Mouse (Mus musculus): ENCODE measurements at regions not wholly inside any gene's neighbourhood (a gene's known extent, or its start where the extent isn't known, plus 50 kb on each side); places are given as distances from the start of the nearest gene placed in this dataset.

- DNase-seq (ENCODE audit: low spot score in 2 of 2), result no peak
- intact Hi-C loops (cut with DNase I), result no loop called here
Measured at GRCm38 (mm10) chr15:68014605-68015305, 1514.0 kb upstream of the Lrrc6 start.

- no peak for DNase-seq (ENCODE audit: low spot score in 2 of 2)
- intact Hi-C loops (cut with DNase I), result no loop called here
Measured at GRCm38 (mm10) chr15:68011162-68011561, 1510.5 kb upstream of the Lrrc6 start.

GRCm38 (mm10) chr15:68010189-68010588 lies 1509.5 kb upstream of the Lrrc6 start:
- DNase-seq (ENCODE audit: low spot score in 2 of 2), result no peak
- intact Hi-C loops (cut with DNase I), result no loop called here

DNA sequence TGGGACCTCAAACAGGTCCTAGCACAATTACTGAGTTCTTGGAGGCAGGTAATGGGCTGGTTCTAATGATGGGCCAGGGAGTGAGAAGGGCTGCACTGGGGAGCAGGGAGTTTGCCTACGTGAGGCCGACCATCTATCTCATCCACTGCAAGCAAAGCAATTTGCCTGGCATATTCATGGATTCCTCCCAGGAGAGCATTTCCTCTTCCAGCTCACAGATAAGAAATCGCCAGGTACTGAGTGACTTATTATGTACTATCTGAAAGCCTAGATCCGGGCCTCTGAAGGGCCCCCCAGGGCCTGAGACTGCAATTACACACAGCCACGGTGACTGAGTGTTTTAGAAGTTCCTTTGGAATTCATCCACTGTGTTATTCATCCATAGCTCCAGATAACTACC lies 1504.1 kb upstream of the Lrrc6 start:
- DNase-seq (ENCODE audit: low spot score in 2 of 2), result no peak
- intact Hi-C loops (cut with DNase I), result no loop called here

DNA sequence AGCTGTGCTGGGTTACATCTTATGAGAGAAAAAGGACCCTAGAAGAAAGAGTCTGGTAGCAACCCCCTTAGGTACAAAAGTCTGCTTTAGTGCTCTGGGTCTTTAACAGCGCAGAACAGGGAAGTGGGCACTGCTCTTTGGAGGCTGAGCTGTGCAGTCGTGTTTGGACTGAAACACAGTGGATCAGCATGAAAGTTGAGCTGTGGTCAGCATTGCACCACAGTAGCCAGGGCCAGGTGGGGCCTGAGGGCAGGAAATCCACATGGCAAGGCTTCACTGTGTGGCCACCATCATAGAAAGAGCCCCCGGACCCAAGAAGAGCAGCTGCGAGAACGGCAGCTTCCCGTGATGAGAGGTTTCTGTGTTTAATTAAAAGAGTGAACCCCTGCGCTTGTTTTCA lies 1495.8 kb upstream of the Lrrc6 start:
- intact Hi-C loops (cut with DNase I), result no loop called here
- no peak for DNase-seq (ENCODE audit: low spot score in 2 of 2)

DNA sequence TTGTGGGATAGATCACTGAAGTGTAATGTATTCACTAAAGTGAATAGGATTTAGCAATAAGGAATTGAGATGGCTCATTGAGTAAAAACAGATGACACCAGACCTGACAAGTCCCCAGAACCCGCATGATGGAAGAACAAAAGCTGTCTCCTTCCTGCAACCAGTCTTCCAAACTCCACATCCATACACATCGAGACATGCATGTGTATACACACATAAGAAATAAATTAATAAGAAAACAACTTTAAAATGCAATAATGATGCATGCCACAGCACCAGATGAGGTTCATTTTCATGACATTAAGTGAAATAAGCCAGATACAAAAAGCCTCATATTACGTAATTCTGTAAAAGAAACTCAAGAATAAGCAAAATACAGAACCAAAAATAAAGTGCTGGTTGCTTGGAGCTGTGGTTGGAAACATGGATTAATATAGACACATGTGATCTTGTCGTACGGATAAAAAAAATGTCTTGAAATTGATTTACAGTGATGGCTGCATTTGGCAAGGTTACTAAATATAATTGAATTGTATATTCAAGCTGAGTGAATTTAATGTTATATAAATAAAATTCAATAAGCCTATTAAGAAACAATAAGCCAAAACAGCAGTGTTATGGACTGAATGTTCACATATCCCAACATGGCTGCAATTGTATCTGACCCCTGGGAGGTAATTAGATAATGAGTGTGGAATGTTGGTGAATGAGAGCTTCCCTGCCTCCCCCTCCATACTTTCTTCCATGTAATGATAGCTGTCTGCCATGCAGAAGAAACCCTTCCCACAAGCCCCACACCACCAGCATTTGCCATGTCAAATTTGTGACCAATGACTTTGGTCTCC lies 1488.9 kb upstream of the Lrrc6 start:
- intact Hi-C loops (cut with DNase I), result no loop called here
- no peak for DNase-seq (ENCODE audit: low spot score in 2 of 2)

DNA sequence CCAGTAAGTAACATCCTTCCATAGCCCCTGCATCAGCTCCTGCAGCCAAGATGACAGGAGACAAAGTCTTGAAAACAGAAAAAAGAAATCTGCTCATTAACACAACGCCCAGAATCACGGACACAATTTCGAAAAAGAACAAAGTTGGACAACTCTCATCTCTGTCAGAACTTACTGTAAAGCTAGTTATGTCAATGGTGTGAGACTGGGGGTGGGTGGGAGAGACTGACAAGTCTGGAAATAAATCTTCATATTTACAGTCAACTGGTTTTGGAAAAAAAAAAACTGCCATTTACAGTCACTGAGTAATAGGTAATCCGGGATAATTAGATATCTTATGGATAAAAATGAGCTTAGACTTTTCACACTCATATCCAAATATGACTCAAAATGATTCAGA lies 1487.2 kb upstream of the Lrrc6 start:
- intact Hi-C loops (cut with DNase I), result no loop called here
- no peak for DNase-seq (ENCODE audit: low spot score in 2 of 2)

DNA sequence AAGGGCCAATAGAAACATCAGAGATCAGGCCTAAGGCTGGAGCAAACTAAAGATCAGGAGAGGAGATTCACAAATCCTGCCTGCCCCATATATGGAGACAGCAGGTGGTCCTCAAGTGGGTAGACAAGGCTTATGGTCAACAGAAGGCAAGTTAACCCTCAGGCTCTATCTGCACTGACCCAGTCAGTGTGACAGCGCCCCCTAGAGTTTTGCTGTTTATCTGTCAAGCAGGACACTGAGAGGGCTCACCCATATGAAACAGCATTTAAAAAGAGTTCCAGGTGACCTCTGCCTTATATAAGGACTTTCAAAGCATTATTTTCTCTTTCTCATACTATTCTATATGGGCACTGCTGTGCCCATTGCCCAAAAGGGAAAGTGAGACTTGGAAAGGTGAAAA lies 1482.5 kb upstream of the Lrrc6 start:
- intact Hi-C loops (cut with DNase I), result no loop called here
- no peak for DNase-seq (ENCODE audit: low spot score in 2 of 2)

- DNase-seq (ENCODE audit: low spot score in 2 of 2), result no peak
- intact Hi-C loops (cut with DNase I), result no loop called here
Measured at GRCm38 (mm10) chr15:67981876-67982275, 1481.2 kb upstream of the Lrrc6 start.

- intact Hi-C loops (cut with DNase I), result no loop called here
- no peak for DNase-seq (ENCODE audit: low spot score in 2 of 2)
Measured at GRCm38 (mm10) chr15:67979451-67979850, 1478.7 kb upstream of the Lrrc6 start.

DNA sequence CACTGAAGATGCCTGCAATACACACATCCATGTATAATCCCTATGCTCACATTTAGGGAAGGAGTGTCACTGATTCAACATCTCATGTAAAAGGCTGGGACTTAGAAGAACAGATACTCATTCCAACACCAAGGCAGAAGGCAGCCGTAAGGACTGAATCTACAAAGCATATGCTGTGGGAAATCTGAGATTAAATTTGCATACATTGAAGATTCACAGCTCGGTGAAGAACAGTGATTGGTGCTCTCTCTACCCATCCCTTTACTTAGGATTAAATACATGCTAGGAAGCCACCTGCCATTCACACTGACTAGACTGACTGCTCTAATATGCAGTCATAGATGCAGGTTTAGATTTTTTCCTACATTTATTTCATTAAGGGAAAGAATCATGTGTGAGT lies 1476.5 kb upstream of the Lrrc6 start:
- intact Hi-C loops (cut with DNase I), result no loop called here
- DNase-seq (ENCODE audit: low spot score in 2 of 2), result no peak

- no peak for DNase-seq (ENCODE audit: low spot score in 2 of 2)
- intact Hi-C loops (cut with DNase I), result no loop called here
Measured at GRCm38 (mm10) chr15:67971998-67972397, 1471.3 kb upstream of the Lrrc6 start.

DNA sequence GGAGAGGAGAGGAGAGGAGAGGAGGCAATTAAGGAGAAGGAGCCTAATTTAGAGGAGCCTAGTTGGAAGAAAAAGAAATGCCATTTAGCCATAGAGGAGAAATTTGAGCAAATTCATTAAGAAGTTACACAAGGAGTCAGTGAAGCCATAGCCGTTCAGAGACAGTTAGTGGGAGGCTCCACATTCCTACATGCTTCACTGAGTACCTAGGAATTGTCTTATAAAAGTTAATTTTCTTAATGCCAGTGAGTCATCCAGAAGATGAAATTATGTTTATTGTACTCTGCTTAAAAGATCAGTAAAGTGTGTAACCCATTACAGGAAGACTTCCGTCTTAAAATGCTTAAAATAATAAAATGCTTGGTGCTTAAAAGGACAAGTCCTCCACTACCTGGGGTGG lies 1453.5 kb upstream of the Lrrc6 start:
- no peak for DNase-seq (ENCODE audit: low spot score in 2 of 2)
- intact Hi-C loops (cut with DNase I), result no loop called here

GRCm38 (mm10) chr15:67950281-67951040 lies 1449.8 kb upstream of the Lrrc6 start:
- intact Hi-C loops (cut with DNase I), result no loop called here
- DNase-seq (ENCODE audit: low spot score in 2 of 2), result no peak

DNA sequence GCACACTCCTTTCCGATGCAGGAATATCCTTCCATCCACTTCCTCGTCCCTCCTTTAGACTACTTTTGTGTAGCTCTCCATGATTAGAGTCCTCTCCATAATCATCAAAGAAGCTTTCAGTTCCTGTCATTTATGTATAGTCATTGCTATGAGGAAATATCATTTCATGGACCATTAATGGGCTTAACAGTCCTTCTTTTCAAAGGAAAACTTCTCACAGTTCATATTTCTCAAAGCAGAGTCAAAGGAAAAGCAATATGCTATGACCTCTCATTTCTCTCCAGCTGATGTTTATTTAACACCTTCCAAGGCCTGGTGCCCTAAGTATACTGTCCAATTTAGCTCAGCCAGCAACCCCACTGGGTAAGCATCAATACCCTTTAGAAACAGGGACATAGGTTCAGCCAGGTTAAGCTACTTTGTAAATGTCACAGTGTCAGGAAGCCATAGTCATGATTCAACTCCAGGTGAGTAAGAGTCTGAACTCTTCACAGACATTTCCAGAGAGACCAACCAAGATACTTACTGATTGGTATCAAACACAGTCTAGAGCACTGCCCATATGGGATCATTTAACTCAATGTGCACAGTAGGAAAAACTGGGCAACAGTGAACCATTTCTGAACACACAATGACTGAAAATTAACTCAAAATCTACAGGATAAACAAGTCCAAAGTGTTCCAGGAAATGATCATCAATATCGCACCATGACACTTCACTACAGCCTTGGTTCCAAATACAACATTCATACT lies 1443.8 kb upstream of the Lrrc6 start:
- DNase-seq (ENCODE audit: low spot score in 2 of 2), result no peak
- intact Hi-C loops (cut with DNase I), result no loop called here

DNA sequence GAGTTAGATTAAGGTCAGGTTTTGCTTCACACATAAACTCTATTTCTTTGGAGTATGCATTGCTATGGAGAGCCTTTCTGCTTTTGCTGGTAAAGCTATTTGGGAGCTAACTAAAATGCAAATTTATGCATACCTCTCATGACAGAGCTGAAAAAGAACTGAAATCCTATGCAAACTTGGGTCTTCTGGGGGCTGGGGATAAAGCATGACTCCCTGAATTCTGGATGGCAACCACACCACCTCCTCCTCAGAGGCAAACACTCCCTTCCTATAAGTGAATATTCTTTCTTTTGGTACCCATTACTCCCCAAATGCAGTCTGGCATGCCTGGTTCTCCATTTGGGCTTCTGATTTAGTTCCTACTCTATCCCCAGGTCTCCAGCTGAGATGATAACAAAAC lies 1442.3 kb upstream of the Lrrc6 start:
- DNase-seq (ENCODE audit: low spot score in 2 of 2), result peak in 1 of 2 experiments; percentile 41
- intact Hi-C loops (cut with DNase I), result no loop called here

- intact Hi-C loops (cut with DNase I), result no loop called here
- DNase-seq (ENCODE audit: low spot score in 2 of 2), result no peak
Measured at GRCm38 (mm10) chr15:67940510-67940909, 1439.8 kb upstream of the Lrrc6 start.

- intact Hi-C loops (cut with DNase I), result no loop called here
- no peak for DNase-seq (ENCODE audit: low spot score in 2 of 2)
Measured at GRCm38 (mm10) chr15:67924885-67925284, 1424.2 kb upstream of the Lrrc6 start.

GRCm38 (mm10) chr15:67907034-67907433 lies 1406.3 kb upstream of the Lrrc6 start:
- DNase-seq (ENCODE audit: low spot score in 2 of 2), result no peak
- intact Hi-C loops (cut with DNase I), result no loop called here

GRCm38 (mm10) chr15:67905279-67905678 lies 1404.6 kb upstream of the Lrrc6 start:
- DNase-seq (ENCODE audit: low spot score in 2 of 2), result no peak
- intact Hi-C loops (cut with DNase I), result no loop called here

All from left cerebral cortex, postnatal 36 days (tissue).